Mouse (Mus musculus) layer of hippocampus, postnatal 25 days (tissue): ENCODE results near the gene Efcab11. TPM values are rescaled to one million over a fixed set of nuclear protein-coding genes. Genes with fewer than 3 reads are reported as not detected.

Experiments used
- DNase-seq, 2 experiments: peaks; one replicate each; pipeline ENCODE4 v3.0.0; 2022; ENCODE audit warnings: mixed read lengths in 2 of 2, low spot score in 1 of 2; ENCODE audit errors: extremely low spot score in 1 of 2
- total RNA-seq, 2 experiments: library from RNA; stranded (reverse); gene quantifications; 2 replicates each; pipeline ENCODE4 v1.2.3; 2021

The Efcab11 gene
- total RNA-seq, 2 experiments from 2014 or later, result 0.26 to 0.27 TPM

DNA sequence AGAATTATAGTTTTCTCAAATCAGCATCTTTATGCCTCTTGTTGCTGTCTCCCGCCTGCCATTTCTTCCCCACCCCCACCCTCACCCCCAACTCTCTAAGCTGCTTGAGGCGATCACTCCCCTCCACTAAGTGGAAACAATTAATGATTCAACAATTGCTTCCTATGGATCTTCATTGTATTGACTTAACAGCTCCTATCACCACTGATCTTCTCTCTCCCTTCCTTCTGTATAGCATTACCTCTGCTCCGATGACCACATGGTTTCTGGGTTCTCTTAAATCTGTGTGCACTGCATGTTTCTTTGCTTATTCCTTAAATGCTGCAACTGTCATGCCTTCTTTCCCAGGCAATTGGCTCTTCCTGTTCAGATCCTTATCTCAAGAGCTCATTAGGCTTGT is 120.2 kb downstream of the Efcab11 start:
- no peak for DNase-seq

DNA sequence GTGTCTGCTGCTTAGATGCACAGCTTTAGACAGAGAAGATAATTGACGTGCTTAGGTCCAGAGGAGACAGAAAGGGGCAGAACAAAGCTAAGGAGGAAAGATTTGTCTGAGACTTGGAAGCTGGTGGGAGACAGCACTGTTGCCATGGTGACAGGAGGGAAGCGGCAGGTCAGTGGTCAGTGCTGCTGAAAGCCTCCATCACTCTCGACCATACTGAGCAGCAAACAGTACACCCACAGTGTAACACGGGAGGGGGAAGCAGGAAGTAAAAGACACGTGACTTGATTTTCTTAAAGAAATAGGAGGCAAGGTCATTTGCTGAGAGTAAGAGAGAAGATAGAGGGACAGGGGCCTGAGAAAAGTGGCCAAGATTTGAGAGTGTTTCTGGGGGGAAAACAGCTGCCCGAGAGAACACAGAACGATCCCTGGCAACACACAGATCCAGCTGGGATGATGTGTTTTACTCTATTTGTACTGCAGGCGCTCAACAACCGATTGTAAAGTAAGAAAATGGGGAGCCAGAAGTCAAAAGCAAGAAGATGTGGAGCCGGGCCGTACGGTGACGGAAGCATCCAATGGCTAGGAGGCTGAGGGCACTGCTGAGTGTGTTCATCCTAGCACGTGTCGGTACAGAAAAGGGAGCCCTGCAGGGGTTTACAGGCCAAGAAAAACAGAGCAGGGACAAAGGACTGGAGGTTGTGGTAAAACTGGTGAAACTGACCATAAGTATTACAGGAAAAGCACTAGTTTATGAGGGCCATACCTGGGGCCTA is 126.3 kb downstream of the Efcab11 start:
- DNase-seq, result no peak

DNA sequence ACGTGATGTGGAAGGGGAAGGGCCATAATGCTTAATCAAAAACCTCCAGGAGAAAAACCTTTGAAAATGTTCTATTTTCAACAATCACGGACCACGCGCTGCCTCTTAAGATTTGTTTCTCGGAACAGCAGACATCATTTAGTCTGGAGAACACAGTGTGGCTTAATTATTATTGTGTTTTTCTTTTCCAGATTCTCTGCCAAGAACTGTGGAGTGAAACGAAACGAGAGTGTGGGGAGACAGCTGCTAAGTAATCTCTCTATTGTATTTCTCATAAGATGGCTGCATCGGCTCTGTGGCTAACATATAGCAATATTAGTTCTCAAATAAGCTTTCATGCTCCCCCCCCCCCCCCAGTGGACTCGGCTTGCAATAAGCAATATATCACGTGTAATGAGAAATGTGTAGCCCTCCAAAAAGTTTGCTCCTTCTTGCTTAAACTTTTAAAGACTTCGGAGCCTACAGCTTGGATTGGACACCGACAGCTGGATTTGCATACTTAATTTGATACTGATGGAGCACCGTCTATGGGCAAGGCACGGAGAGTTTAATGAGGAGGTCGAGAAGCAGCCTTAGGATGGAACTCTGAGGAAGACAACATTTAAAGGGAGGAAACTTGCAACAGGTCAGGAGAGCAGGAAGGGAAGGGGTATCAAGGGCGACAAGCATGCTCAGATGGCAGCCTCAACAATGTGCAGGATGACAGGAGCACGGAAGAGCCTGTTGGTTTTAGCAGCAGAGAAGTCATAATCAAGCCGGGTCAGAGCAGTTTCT is 127.1 kb downstream of the Efcab11 start:
- no peak for DNase-seq

DNA sequence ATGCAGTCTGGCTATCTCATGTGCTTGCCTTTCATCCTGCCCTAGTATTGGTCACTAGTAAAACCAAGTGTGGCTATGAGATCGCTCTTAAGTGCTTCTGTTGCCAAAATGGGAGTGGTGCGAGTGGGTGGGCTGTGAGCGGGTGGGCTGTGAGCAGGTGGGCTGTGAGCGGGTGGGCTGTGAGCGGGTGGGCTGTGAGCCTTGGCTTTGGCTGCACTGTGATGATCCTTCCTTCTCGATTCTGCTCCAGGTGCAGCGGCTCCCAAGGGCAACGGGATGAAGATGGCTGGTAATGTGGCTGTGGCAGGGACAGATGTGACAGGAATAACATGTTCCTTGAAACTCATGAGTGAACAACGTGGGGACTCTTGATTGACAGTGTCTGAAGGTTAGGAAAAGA is 128.0 kb downstream of the Efcab11 start:
- DNase-seq, result no peak

DNA sequence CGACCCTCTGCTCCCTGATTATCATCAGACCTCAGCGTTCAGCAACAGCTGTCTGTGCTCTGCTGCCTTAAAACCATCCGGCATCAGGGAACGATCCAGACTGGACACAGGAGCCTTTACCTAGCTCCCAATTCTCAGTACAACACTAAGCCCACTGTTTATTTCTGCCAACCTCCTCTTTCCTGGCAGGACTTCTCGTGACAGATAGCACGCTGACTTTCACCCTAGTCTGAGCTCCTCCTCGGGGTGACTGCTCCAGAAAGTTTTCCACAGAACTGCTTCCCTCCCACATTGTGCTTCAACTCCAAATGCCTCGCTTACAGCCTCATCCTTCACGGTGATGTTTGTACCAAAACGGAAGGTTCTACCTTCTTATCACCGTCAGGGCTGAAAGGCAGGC is 131.3 kb downstream of the Efcab11 start:
- DNase-seq, result no peak

DNA sequence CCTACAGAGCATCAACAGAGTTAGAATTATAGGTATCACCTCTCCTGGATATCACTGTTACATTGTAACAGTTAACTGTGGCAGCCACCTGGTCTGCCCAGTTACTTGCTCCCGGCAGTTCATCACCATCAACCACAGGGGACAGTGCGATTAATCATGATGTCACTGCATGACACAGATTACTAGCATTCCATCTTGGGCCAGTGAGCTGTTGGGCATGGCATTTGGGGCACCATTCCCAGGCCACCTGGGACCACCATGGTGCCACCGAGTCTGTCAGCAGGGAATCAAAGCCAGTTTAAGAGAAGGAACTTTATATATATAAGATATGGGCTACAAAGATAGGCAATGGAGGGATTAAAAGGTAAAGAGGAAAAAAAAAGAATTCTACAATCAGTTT is 134.8 kb downstream of the Efcab11 start:
- no peak for DNase-seq

DNA sequence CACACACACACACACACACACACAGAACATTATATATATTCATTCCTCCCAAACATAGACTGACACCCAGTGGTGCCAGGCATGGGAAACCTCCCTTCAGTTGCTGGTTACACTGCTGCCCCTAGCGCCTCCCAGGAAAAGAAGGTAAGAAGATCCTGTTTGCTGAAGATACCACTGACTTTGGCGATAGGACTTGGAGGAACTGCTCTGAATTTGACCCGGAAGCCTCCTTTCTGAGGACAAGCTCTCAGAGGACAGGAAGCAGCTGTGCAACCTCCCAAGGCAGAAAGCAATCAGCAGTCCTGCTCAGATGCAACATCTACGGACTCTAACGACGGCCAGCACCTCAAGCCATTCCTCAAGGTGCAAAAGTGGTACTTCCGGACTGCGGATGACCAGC is 142.6 kb downstream of the Efcab11 start:
- no peak for DNase-seq

DNA sequence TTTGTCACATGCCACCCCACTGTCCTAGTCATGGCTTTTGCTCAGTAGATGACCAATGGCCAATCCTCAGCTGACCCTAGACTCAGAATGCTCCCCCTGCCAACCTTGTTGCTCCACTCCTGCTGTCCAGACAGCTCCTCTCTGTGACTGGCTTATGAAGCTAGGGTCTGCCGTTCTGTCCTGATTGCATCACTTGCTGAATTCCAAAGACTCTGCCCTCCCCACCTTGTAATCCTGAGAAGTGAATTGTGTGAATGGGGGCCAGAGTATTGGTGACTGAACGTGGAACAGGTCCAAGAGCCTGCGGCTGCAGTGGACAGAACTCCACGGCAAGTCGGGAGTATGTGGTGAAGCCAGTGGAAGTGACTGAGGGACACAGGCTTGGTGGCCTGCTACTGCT is 145.0 kb downstream of the Efcab11 start:
- no peak for DNase-seq

DNA sequence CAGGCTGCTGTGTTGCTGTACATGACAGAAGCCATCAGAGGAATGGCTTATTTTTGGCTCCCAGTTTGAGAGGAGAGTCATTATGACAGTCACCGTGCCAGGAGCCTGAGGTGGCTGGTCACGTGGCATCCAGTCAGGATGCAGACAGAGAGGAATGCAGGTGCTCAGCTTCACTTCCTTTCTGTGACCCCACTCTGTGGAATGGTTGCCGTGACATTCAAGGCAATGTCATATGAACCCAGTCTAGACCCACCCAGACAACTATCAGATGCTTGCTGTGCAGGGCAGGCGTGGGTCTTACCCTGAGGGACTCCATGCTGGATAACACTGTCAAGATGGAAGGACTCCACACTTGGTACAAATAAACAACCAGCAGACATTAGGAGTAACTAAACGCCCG is 146.0 kb downstream of the Efcab11 start:
- no peak for DNase-seq

DNA sequence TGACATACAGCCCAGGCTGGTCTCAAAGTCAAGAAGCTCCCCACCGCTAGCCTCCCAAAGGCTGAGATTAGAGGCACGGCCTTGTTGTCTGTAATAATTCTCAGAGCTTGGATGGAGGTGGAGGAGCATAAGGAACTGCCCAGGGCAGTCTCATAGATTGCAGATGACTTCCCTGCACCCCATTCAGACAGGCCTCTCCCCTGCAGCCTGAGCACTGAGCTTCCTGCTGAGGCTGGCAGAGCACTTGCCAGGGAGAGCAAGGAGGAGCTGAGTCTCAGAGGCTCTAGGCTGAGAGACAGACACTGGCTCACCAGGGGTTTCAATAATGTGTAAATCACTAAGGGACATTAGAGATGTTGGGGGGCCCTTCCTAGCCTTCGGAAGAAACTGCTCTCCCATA is 147.3 kb downstream of the Efcab11 start:
- DNase-seq, result no peak

DNA sequence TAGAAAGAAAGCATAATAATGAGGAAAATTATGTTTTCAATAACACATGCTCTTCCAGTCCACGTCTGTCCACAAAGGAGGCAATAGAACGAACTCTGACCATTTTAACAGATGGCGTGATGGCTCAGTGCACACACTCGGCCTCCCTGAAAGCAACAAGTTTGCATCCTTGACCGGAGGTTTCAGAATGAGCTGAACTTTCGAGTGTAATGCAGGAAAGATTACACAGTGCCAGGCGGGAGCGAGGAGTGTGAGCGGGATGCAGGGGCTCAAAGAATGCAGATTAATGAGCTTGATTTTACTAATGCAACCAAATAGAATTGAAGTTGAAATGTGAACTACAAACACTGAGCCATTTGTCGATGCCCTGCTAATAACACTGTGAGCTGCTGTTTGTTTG is 149.1 kb downstream of the Efcab11 start:
- DNase-seq, result no peak

DNA sequence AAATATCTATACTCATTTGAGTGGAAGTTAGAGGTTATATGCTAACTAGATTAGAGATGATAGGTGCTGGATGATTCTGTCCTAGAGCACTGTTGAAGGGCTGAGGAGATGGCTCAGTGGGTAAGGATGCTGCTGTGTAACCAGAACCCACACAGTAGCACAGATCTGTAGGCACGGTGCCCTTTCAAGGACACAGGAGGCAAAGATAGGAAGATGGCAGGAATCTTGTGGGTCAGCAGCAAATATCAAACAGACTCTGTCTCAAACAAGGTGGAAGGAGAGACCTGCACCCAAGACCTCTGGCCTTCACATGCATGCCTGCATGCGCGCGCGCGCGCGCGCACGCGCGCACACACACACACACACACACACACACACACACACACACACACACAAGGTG is 160.0 kb downstream of the Efcab11 start:
- no peak for DNase-seq

DNA sequence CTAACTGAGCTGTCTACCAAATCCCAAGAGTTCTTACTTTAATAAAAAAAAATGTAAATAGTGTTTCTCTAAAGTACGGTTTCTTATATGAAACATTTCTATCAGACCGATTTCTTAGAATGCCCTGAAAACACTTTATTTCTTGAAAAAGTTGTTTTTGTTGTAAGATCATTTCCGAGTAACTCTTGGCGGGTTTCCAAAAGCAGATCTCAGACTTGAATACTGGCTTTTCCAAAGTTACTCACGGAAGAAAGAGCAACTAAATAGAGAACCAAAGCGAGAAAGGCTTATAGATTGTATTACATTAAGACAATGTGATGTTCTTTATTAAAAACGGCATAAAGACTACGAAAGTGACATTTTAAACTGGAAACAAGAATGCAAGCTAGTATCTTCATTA is 160.4 kb downstream of the Efcab11 start:
- DNase-seq, result no peak

DNA sequence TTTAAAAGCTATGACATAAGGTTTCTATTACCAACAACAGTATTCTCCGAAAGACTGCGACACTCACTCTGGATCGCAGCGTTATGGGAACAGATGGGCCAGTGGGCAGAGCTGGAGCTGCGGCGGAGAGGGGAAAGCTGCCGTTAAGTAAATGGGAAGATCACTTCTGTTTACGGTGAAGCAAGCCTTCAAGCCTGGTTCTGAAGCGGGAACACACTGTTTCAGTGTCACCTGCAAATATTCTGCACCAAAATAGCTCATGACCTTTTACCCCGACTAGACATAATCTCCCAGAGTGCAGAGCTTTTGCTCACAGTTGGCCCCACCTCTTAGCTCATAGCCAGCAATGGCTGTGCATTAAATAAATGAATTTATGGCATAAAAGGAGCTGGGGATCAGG is 162.9 kb downstream of the Efcab11 start:
- no peak for DNase-seq

DNA sequence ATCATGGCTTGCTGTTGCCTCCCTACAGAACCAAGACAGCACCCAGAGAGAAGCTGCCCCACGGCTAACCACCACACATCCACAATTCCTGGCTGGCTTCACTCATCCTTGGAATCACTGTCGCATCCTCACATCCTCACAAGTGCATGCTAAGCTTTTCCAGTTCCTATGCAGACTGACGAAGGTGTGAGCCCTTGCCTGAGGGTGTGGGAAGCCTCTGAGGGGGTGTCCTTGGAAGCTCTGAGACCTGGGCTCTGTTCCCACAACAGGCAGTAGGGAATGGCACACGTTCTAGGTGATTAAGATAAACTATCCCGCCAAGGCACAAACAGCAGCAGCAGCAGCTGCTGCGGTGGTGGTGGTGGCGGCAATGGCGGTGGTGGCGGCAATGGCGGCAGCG is 164.5 kb downstream of the Efcab11 start:
- no peak for DNase-seq

DNA sequence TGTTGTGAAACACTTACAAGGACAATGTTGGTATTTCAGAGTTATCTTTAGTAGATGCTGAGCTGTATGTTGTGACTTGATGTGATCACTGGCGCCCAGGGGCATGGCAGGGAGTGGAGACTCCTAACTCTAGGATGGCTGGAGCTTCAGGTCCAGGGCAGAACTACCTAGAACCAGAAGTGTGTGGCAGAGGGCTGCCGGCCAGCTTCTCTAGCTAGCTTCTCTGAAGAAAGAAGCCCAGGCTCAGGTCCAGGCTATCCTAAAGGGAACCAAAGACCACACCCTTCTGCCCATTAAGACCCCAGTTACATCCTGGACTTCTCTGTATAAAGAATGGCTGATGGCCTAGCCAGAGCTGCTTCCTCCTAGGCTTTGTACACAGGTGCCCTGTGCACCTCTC is 166.1 kb downstream of the Efcab11 start:
- no peak for DNase-seq

DNA sequence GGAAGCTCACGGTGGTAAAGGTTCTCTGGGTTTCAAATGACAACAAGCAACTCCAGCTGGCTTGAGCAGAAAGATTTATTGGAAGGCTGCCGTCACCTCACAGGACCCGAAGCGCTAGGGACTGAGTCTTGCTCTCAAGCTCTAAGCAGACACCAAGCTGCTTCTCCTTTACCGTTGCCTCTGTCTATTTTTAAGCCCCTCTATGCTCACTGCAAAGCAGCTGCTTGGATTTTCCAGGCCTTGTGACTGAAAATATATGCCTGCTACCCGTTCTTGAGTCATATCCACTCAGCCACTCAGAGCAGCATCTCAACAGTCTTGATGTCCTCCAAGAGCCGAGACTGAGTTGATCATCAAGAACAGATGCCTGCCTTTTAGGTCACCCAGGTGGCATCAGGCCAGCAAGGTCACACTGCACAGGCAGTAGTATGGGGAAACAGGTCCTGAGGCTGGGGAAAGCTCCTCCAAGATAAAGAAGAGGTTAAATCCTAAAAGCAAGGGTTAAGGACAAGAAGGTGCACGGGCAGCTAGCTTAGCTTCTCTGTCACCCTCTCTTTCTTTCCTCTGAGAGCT is 168.1 kb downstream of the Efcab11 start:
- DNase-seq, result no peak

DNA sequence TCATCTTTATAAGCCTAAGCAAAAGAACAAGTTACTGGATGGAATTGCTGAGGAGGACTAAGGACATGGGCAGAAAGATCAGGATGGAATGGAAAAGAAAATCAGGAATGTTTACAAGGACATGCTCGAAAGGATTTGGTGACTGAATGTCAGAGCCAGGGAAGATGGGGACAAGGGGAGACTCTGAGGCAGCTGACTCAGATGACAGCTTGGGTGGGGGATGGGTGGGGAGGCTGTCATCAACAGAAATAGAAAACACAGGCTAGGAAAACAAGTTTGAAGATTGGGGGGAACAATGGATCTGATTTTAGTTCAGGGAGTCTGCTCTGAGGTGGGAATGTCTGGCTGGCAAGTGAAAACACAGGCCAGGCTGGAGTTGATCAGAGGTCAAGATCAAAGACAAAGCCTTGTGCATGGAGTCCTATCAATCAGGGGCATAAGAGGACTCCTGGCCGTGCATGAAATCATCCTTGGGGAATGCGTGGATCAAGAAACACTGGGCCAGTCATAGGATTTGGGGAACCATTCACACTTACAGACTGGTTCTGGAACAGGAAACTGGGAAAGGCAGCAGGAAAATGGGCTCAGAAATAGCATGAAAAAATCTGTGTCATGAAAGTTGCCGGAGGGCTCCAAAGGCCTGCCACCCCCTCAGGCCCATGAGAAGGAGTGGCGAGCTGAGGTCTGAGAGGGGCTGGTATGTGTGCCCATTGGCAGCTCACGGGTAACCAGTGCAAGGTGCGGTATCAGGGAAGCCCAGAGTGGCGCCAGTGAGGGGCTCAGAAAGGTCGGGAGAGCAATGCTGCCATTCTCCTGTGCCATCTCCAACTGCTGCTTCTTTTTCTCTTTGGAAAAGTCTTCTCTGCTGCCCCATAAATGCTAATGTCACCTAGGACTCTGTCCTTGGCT is 168.9 kb downstream of the Efcab11 start:
- no peak for DNase-seq

DNA sequence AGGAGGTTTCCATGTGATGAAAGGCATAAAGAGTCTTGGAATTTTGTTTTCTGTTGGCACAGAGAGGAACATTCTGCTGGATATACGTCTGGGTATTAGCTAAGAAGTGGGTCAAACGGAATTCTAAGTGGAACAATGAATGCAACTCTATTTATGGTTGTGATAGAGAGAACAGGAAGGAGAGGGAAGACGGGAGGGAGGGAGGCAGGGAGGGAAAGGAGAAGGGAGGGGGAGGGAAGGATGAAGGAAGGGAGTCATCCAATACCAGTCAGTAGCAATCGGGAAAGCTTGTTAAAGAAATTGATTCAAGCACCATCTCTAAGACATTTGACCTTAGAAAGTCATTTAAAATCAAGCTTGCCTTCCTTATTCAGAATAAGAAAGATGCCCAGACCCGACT is 172.0 kb downstream of the Efcab11 start:
- no peak for DNase-seq

DNA sequence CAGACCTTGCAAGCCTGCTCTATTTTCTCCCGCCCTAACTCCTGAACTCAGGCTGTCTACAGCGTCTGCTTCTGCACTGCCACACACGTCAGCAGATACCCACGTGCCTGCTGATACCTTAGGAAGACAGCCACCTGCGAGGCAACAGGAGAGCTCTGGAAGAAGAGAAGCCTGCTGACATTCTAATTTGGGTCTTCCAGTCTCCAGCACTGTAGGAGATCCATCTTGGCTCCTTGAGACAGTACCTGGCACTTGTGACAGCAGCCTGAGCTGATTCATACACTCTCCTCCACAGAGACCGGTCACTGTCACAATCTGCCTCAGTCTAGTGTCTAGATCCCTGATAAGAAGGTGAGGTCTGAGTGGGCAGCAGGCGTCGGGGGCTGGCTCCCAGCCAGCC is 182.0 kb downstream of the Efcab11 start:
- no peak for DNase-seq

DNA sequence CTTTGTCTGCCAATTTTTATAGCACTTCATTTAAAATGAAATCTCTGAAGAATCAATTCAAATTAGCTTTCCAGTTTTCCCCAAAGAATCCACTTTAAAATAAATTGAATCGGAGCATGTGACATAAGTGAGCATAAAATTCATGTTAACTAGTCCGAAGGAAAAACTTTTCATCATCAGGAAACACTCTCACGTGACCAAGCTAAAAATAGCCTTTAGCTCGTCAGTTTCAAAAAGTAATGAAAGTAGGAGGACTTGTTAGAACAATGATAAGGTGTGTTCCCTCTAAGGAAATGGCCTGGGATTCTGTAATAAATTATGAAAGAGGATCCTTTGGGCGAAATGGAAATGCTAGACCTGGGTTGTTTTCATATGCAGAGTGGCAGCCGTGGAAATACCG is 183.9 kb downstream of the Efcab11 start:
- no peak for DNase-seq
